Mouse (Mus musculus): ENCODE measurements around the gene Clock. TPM values are rescaled to one million over a fixed set of nuclear protein-coding genes. Genes with fewer than 3 reads are reported as not detected.
A peak's percentile ranks its signal among the peaks of the same experiment; 100 is the strongest.

The Clock gene
- polyA plus RNA-seq, 2 experiments, result 1.6 to 1.7 TPM

GRCm38 (mm10) chr5:76285699-76286098 is 18.9 kb downstream of the Clock start:
- peaks cover 0 to 2% of the 10 kb centered on the region in 2 experiments; a peak in 1 of 4 replicates for H3K4me1 ChIP-seq (replicated peaks; ENCODE audit: control insufficient read depth in 2 of 2, insufficient read depth in 2 of 2, low read length in 1 of 2)
- H3K9me3 ChIP-seq (ENCODE audit: control insufficient read depth, low read length), result no peaks in the 10 kb centered on the region
- H3K4me2 ChIP-seq (ENCODE audit: low read depth), result no peak overlapping the region
- H3K36me3 ChIP-seq (replicated peaks; ENCODE audit: control insufficient read depth, insufficient read depth, low read depth), result no peaks in the 10 kb centered on the region
- H3K27me3 ChIP-seq (ENCODE audit: control insufficient read depth, insufficient read depth, low read length), result no peaks in the 10 kb centered on the region
- TF ChIP-seq CTCF (IDR thresholded peaks at IDR 0.05; ENCODE audit: low read depth), result no peak
- no peak for TF ChIP-seq EP300 (IDR thresholded peaks at IDR 0.05; ENCODE audit: low read depth)
- no peak overlapping the region for H3K27ac ChIP-seq
- ATAC-seq (ENCODE audit: insufficient read depth), result no peak
- no peak overlapping the region for H3K9ac ChIP-seq (replicated peaks)
- DNase-seq (ENCODE audit: low read depth in 3 of 3, low spot score in 3 of 3), result no peak
- 79% methylated on average over 4 of the region's 4 CpGs for WGBS (ENCODE audit: insufficient replicate concordance)
- no peak overlapping the region for H3K4me3 ChIP-seq (ENCODE audit: insufficient read depth in 1 of 2, low read depth in 2 of 2, low read length in 2 of 2)

- Histone ChIP-seq H3K4me2 (ENCODE audit: low read depth) (no peak overlapping the region), H3K4me1 (replicated peaks; ENCODE audit: control insufficient read depth in 2 of 2, insufficient read depth in 2 of 2, low read length in 1 of 2) (peaks cover 0 to 2% of the 10 kb centered on the region in 2 experiments; a peak in 1 of 4 replicates), H3K9me3 (ENCODE audit: control insufficient read depth, low read length) (no peaks in the 10 kb centered on the region), H3K9ac (replicated peaks) (no peak overlapping the region), H3K27ac (no peak overlapping the region), H3K4me3 (ENCODE audit: insufficient read depth in 1 of 2, low read depth in 2 of 2, low read length in 2 of 2) (no peak overlapping the region), H3K27me3 (ENCODE audit: control insufficient read depth, insufficient read depth, low read length) (no peaks in the 10 kb centered on the region), H3K36me3 (replicated peaks; ENCODE audit: control insufficient read depth, insufficient read depth, low read depth) (no peaks in the 10 kb centered on the region)
- TF ChIP-seq EP300 (IDR thresholded peaks at IDR 0.05; ENCODE audit: low read depth), result peak; percentile 37; the same call in 1 of the 2 replicates
- TF ChIP-seq CTCF (IDR thresholded peaks at IDR 0.05; ENCODE audit: low read depth), result no peak
- ATAC-seq (ENCODE audit: insufficient read depth) (peak; percentile 78), DNase-seq (ENCODE audit: low read depth in 3 of 3, low spot score in 3 of 3) (peak in 2 of 3 experiments; percentile 20 to 33)
- WGBS (ENCODE audit: insufficient replicate concordance), result 21% methylated on average over 1 of the region's 1 CpGs
These were observed 20.7 kb downstream of the Clock start for GRCm38 (mm10) chr5:76283890-76284289.

GRCm38 (mm10) chr5:76274977-76275376 is 29.6 kb downstream of the Clock start:
- DNase-seq (ENCODE audit: low read depth in 3 of 3, low spot score in 3 of 3), result no peak

GRCm38 (mm10) chr5:76250948-76251347 is 53.6 kb downstream of the Clock start:
- TF ChIP-seq EP300 (IDR thresholded peaks at IDR 0.05; ENCODE audit: low read depth) (no peak), CTCF (IDR thresholded peaks at IDR 0.05; ENCODE audit: low read depth) (no peak)
- no peak overlapping the region for H3K4me3 ChIP-seq (ENCODE audit: insufficient read depth in 1 of 2, low read depth in 2 of 2, low read length in 2 of 2)
- H3K27ac ChIP-seq, result no peak overlapping the region
- no peak overlapping the region for H3K9ac ChIP-seq (replicated peaks)
- no peaks in the 10 kb centered on the region for H3K27me3 ChIP-seq (ENCODE audit: control insufficient read depth, insufficient read depth, low read length)
- H3K4me1 ChIP-seq (replicated peaks; ENCODE audit: control insufficient read depth in 2 of 2, insufficient read depth in 2 of 2, low read length in 1 of 2), result no peaks in the 10 kb centered on the region
- no peaks in the 10 kb centered on the region for H3K9me3 ChIP-seq (ENCODE audit: control insufficient read depth, low read length)
- no peak overlapping the region for H3K4me2 ChIP-seq (ENCODE audit: low read depth)
- H3K36me3 ChIP-seq (replicated peaks; ENCODE audit: control insufficient read depth, insufficient read depth, low read depth), result no peaks in the 10 kb centered on the region
- DNase-seq (ENCODE audit: low read depth in 3 of 3, low spot score in 3 of 3) (no peak), ATAC-seq (ENCODE audit: insufficient read depth) (no peak)
- WGBS (ENCODE audit: insufficient replicate concordance), result 76% methylated on average over 3 of the region's 3 CpGs

More at GRCm38 (mm10) chr5:76274977-76275376, 29.6 kb downstream of the Clock start:
- H3K9me3 ChIP-seq (ENCODE audit: control insufficient read depth, low read length), result no peaks in the 10 kb centered on the region
- no peaks in the 10 kb centered on the region for H3K36me3 ChIP-seq (replicated peaks; ENCODE audit: control insufficient read depth, insufficient read depth, low read depth)
- 34% methylated on average over 4 of the region's 4 CpGs for WGBS (ENCODE audit: insufficient replicate concordance)
- TF ChIP-seq EP300 (IDR thresholded peaks at IDR 0.05; ENCODE audit: low read depth) (no peak), CTCF (IDR thresholded peaks at IDR 0.05; ENCODE audit: low read depth) (no peak)
- H3K27me3 ChIP-seq (ENCODE audit: control insufficient read depth, insufficient read depth, low read length), result no peaks in the 10 kb centered on the region
- no peak overlapping the region for H3K4me3 ChIP-seq (ENCODE audit: insufficient read depth in 1 of 2, low read depth in 2 of 2, low read length in 2 of 2)
- H3K4me2 ChIP-seq (ENCODE audit: low read depth), result no peak overlapping the region
- no peaks in the 10 kb centered on the region for H3K4me1 ChIP-seq (replicated peaks; ENCODE audit: control insufficient read depth in 2 of 2, insufficient read depth in 2 of 2, low read length in 1 of 2)
- no peak overlapping the region for H3K27ac ChIP-seq
- H3K9ac ChIP-seq (replicated peaks), result no peak overlapping the region
- ATAC-seq (ENCODE audit: insufficient read depth), result no peak

GRCm38 (mm10) chr5:76246539-76246938 is 58.1 kb downstream of the Clock start:
- H3K27ac ChIP-seq, result no peak overlapping the region
- no peaks in the 10 kb centered on the region for H3K36me3 ChIP-seq (replicated peaks; ENCODE audit: control insufficient read depth, insufficient read depth, low read depth)
- H3K27me3 ChIP-seq (ENCODE audit: control insufficient read depth, insufficient read depth, low read length), result no peaks in the 10 kb centered on the region
- TF ChIP-seq CTCF (IDR thresholded peaks at IDR 0.05; ENCODE audit: low read depth) (no peak), EP300 (IDR thresholded peaks at IDR 0.05; ENCODE audit: low read depth) (no peak)
- no peak overlapping the region for H3K4me2 ChIP-seq (ENCODE audit: low read depth)
- no peak for DNase-seq (ENCODE audit: low read depth in 3 of 3, low spot score in 3 of 3)
- H3K4me3 ChIP-seq (ENCODE audit: insufficient read depth in 1 of 2, low read depth in 2 of 2, low read length in 2 of 2), result no peak overlapping the region
- H3K4me1 ChIP-seq (replicated peaks; ENCODE audit: control insufficient read depth in 2 of 2, insufficient read depth in 2 of 2, low read length in 1 of 2), result no peaks in the 10 kb centered on the region
- H3K9ac ChIP-seq (replicated peaks), result no peak overlapping the region
- ATAC-seq (ENCODE audit: insufficient read depth), result no peak
- no peaks in the 10 kb centered on the region for H3K9me3 ChIP-seq (ENCODE audit: control insufficient read depth, low read length)

Data from liver, embryonic 14.5 days (tissue).